Mouse (Mus musculus): ENCODE measurements around the gene Crocc2. TPM values are rescaled to one million over a fixed set of nuclear protein-coding genes. Genes with fewer than 3 reads are reported as not detected.

Crocc2 gene
- polyA plus RNA-seq, 1 experiment from 2014 or later = 0.14 TPM

DNA sequence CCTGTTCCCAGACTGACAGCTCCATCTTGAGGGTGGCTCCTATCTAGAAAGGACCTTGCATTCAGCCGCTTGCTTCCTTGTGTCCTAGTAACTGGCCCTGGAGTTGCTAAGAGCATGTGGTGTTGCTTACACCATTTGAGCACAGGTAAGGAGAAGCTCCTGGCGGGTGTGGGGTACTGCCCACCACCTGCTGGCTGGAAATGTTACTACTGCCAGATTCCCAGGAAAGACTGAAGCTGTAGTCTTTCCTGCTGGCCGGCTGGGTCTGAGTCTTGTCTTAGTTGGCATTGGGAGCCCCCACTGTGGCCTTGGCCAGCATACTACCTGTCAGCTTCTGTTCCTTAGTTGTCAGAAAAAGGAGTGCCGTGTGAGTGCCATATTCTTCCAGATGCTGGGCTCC lies 69.7 kb downstream of the Crocc2 start:
- H3K9ac ChIP-seq (ENCODE audit: low read depth, low read length) = no peak overlapping the region
- no peaks in the 10 kb centered on the region for H3K27me3 ChIP-seq (ENCODE audit: insufficient read depth, low read length)
- WGBS = 48% methylated on average over 4 of the region's 4 CpGs
- H3K27ac ChIP-seq = no peak overlapping the region
- H3K4me2 ChIP-seq (ENCODE audit: low read length) = no peak overlapping the region
- DNase-seq (ENCODE audit: low spot score) (no peak), ATAC-seq (replicated peaks; ENCODE audit: low FRiP score, low read depth) (no peak)
- H3K36me3 ChIP-seq (ENCODE audit: insufficient read depth, low read length) = no peaks in the 10 kb centered on the region
- no peak overlapping the region for H3K4me3 ChIP-seq (replicated peaks; ENCODE audit: low read depth, low read length)
- TF ChIP-seq CTCF (IDR thresholded peaks at IDR 0.05; ENCODE audit: low read depth) = peak; percentile 73
- peaks cover 16% of the 10 kb centered on the region for H3K4me1 ChIP-seq (replicated peaks; ENCODE audit: insufficient read depth, low read length)
- H3K9me3 ChIP-seq (replicated peaks; ENCODE audit: low read length) = no peaks in the 10 kb centered on the region

DNA sequence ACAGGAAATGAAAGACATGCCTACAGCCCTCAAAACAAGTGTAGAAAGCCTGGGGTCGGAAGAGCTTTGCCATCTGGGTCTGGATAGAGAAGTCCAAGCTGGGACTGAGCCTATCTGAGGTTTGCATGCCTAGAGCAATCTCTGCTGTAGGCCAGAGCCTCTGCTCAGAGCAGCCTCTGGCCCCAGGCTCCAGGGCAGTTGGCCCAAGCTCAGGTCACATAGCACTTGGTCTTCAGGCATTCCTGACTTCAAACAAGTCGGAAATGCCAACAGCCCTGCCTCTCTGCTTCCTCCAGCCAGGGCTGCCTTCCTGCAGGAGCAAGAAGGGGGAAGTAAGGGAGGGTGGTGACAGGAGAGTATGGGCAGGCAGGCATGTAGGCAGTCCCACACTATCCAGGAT lies 77.4 kb downstream of the Crocc2 start:
- Histone ChIP-seq H3K9me3 (replicated peaks; ENCODE audit: low read length) (no peaks in the 10 kb centered on the region), H3K36me3 (ENCODE audit: insufficient read depth, low read length) (no peaks in the 10 kb centered on the region), H3K9ac (ENCODE audit: low read depth, low read length) (no peak overlapping the region), H3K4me3 (replicated peaks; ENCODE audit: low read depth, low read length) (no peak overlapping the region), H3K27ac (no peak overlapping the region), H3K4me2 (ENCODE audit: low read length) (no peak overlapping the region), H3K4me1 (replicated peaks; ENCODE audit: insufficient read depth, low read length) (no peaks in the 10 kb centered on the region), H3K27me3 (ENCODE audit: insufficient read depth, low read length) (no peaks in the 10 kb centered on the region)
- TF ChIP-seq CTCF (IDR thresholded peaks at IDR 0.05; ENCODE audit: low read depth) = no peak
- no peak for ATAC-seq (replicated peaks; ENCODE audit: low FRiP score, low read depth)
- DNase-seq (ENCODE audit: low spot score) = no peak
- WGBS = 49% methylated on average over 2 of the region's 2 CpGs

DNA sequence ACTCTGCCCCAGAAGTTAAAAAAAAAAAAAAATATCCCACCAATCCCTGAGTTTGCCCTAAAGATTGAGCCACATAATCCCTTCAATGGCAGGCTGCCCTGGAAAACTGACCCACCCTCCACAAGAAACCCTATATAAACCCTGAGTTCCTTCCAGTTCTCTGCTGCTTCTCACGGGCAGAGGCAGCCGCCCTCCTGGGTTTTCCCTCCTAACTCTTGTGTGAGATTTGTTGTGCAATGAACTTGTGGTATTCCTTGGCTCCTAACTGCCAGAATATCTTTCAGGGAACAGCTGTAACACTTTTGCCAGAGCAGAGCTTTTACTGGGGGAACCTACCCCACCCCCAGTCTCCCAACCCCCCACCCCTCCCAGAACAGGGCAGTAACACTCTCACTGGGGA lies 84.1 kb downstream of the Crocc2 start:
- DNase-seq (ENCODE audit: low spot score) (no peak), ATAC-seq (replicated peaks; ENCODE audit: low FRiP score, low read depth) (no peak)
- Histone ChIP-seq H3K4me1 (replicated peaks; ENCODE audit: insufficient read depth, low read length) (no peaks in the 10 kb centered on the region), H3K9ac (ENCODE audit: low read depth, low read length) (no peak overlapping the region), H3K27me3 (ENCODE audit: insufficient read depth, low read length) (no peaks in the 10 kb centered on the region), H3K36me3 (ENCODE audit: insufficient read depth, low read length) (no peaks in the 10 kb centered on the region), H3K27ac (no peak overlapping the region), H3K4me3 (replicated peaks; ENCODE audit: low read depth, low read length) (no peak overlapping the region), H3K4me2 (ENCODE audit: low read length) (no peak overlapping the region), H3K9me3 (replicated peaks; ENCODE audit: low read length) (no peaks in the 10 kb centered on the region)
- TF ChIP-seq CTCF (IDR thresholded peaks at IDR 0.05; ENCODE audit: low read depth) = no peak
- WGBS = 27% methylated on average over 2 of the region's 2 CpGs

DNA sequence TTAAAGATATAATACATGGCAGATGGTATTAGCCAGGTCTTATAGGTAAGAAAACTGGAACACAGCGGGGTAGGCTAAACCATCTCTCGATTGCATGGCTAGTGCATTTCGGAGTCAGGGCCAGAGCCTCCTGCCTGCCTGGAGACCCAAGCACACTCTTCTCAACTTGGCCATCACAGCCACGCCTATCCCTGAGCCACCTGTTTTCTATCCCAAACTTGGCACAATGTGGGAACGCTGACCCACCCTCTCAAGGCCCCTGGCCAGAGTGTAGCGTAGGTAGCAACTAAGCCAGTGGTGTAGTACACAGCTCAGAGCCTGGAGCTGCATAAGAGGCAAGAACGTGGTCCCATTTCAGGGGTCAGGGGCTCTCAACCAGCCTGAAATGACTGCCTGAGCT lies 87.2 kb downstream of the Crocc2 start:
- no peaks in the 10 kb centered on the region for H3K36me3 ChIP-seq (ENCODE audit: insufficient read depth, low read length)
- no peak overlapping the region for H3K4me2 ChIP-seq (ENCODE audit: low read length)
- no peak overlapping the region for H3K9ac ChIP-seq (ENCODE audit: low read depth, low read length)
- ATAC-seq (replicated peaks; ENCODE audit: low FRiP score, low read depth) = no peak
- H3K27me3 ChIP-seq (ENCODE audit: insufficient read depth, low read length) = no peaks in the 10 kb centered on the region
- TF ChIP-seq CTCF (IDR thresholded peaks at IDR 0.05; ENCODE audit: low read depth) = no peak
- WGBS = 94% methylated on average over 7 of the region's 7 CpGs
- no peaks in the 10 kb centered on the region for H3K9me3 ChIP-seq (replicated peaks; ENCODE audit: low read length)
- no peak overlapping the region for H3K4me3 ChIP-seq (replicated peaks; ENCODE audit: low read depth, low read length)
- no peak for DNase-seq (ENCODE audit: low spot score)
- no peak overlapping the region for H3K27ac ChIP-seq
- H3K4me1 ChIP-seq (replicated peaks; ENCODE audit: insufficient read depth, low read length) = no peaks in the 10 kb centered on the region

DNA sequence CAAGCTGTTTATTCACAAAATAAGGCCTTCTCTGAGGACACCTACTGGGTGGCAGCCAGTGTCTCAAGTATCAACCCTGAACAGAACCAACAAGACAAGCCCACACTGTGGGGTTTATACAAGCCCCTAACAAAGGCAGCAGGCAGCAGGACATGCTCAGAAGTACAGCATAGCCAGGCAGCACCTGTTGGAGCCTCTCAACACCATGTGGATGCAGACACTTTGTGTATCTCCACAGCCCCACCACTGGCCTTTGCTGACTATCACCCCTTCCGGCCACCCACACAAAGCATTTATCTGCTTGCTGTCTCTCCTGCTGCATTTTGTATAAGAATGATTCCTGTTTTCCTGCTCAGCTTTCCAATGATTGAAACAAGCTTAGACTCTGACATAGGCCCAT lies 89.0 kb downstream of the Crocc2 start:
- ATAC-seq (replicated peaks; ENCODE audit: low FRiP score, low read depth) (no peak), DNase-seq (ENCODE audit: low spot score) (no peak)
- no peak overlapping the region for H3K4me3 ChIP-seq (replicated peaks; ENCODE audit: low read depth, low read length)
- TF ChIP-seq CTCF (IDR thresholded peaks at IDR 0.05; ENCODE audit: low read depth) = no peak
- WGBS = 89% methylated on average over 1 of the region's 1 CpGs
- no peaks in the 10 kb centered on the region for H3K27me3 ChIP-seq (ENCODE audit: insufficient read depth, low read length)
- H3K36me3 ChIP-seq (ENCODE audit: insufficient read depth, low read length) = no peaks in the 10 kb centered on the region
- no peak overlapping the region for H3K9ac ChIP-seq (ENCODE audit: low read depth, low read length)
- H3K9me3 ChIP-seq (replicated peaks; ENCODE audit: low read length) = no peaks in the 10 kb centered on the region
- no peak overlapping the region for H3K4me2 ChIP-seq (ENCODE audit: low read length)
- H3K4me1 ChIP-seq (replicated peaks; ENCODE audit: insufficient read depth, low read length) = no peaks in the 10 kb centered on the region
- H3K27ac ChIP-seq = no peak overlapping the region

DNA sequence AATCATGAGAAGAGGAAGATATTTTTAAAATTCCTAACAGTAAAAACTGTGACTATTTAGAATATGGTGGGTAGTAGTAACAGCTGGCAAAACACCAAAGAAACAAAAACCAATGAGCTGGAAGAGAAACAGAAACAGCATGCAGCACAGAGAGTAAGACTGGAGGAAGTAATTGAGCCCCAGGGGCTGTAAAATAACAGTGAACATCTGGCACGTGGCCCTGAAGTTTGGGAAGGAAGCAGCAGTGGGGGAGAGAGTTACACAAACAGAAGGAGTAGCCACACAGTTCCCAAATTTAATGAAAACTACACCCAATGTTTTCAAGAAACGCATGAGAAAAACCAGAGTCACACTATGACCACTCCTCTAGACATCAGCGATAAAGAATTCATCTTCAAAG lies 98.7 kb downstream of the Crocc2 start:
- no peak for ATAC-seq (replicated peaks; ENCODE audit: low FRiP score, low read depth)
- 15% methylated on average over 3 of the region's 3 CpGs for WGBS

DNA sequence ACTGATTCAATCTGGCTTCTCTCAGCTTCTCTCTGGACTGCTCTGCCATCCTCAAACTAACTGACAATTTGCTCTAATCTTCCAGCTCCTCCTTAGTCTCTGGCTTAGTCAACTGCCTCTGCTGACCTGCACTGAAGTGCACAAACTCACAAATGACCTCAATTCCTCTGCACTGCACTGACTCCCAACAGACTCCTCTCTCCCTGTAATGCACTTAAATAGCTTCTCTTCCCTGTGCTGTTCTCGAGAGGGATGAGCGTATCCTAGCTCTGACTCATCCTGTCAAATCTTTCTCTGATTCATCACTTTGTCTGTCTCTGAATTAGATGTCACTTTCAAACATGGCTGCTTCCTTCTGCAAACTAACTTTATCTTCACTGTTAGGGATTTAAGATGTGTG lies 99.7 kb downstream of the Crocc2 start:
- ATAC-seq (replicated peaks; ENCODE audit: low FRiP score, low read depth) (no peak), DNase-seq (ENCODE audit: low spot score) (no peak)
- H3K27ac ChIP-seq = no peak overlapping the region
- no peak overlapping the region for H3K4me3 ChIP-seq (replicated peaks; ENCODE audit: low read depth, low read length)
- H3K9ac ChIP-seq (ENCODE audit: low read depth, low read length) = no peak overlapping the region
- H3K36me3 ChIP-seq (ENCODE audit: insufficient read depth, low read length) = no peaks in the 10 kb centered on the region
- H3K4me2 ChIP-seq (ENCODE audit: low read length) = no peak overlapping the region
- no peaks in the 10 kb centered on the region for H3K4me1 ChIP-seq (replicated peaks; ENCODE audit: insufficient read depth, low read length)
- no peak for TF ChIP-seq CTCF (IDR thresholded peaks at IDR 0.05; ENCODE audit: low read depth)
- no peaks in the 10 kb centered on the region for H3K9me3 ChIP-seq (replicated peaks; ENCODE audit: low read length)
- no peaks in the 10 kb centered on the region for H3K27me3 ChIP-seq (ENCODE audit: insufficient read depth, low read length)
- 82% methylated on average over 2 of the region's 2 CpGs for WGBS

More for the DNA sequence above, 98.7 kb downstream of the Crocc2 start:
- Histone ChIP-seq H3K4me3 (replicated peaks; ENCODE audit: low read depth, low read length) (no peak overlapping the region), H3K4me2 (ENCODE audit: low read length) (no peak overlapping the region), H3K27me3 (ENCODE audit: insufficient read depth, low read length) (no peaks in the 10 kb centered on the region), H3K9me3 (replicated peaks; ENCODE audit: low read length) (no peaks in the 10 kb centered on the region), H3K4me1 (replicated peaks; ENCODE audit: insufficient read depth, low read length) (no peaks in the 10 kb centered on the region), H3K36me3 (ENCODE audit: insufficient read depth, low read length) (no peaks in the 10 kb centered on the region), H3K9ac (ENCODE audit: low read depth, low read length) (no peak overlapping the region), H3K27ac (no peak overlapping the region)
- peak; percentile 41 for DNase-seq (ENCODE audit: low spot score)
- no peak for TF ChIP-seq CTCF (IDR thresholded peaks at IDR 0.05; ENCODE audit: low read depth)

All from kidney, postnatal 0 days (tissue).